Mouse (Mus musculus) hindbrain, embryonic 14.5 days (tissue): ENCODE measurements around the gene Cmtr1. TPM values are rescaled to one million over a fixed set of nuclear protein-coding genes. Genes with fewer than 3 reads are reported as not detected.

ENCODE experiments used
- ATAC-seq: fragments of 200-750 bp; cut with Nextera tagmentation; 2 replicates; pipeline ENCODE4 v1.8.0; 2017; ENCODE audit warnings: moderate number of reproducible peaks, mild to moderate bottlenecking, moderate TSS enrichment, moderate library complexity; ENCODE audit not compliant: low FRiP score
- DNase-seq: peaks from one replicate; pipeline ENCODE4 v3.0.0-alpha.2; 2015; ENCODE audit warnings: low spot score
- H3K27ac ChIP-seq: fragments of 300-500 bp; sonication (generic); 2 replicates; pipeline ENCODE4 v1.5.1; 2014; ENCODE audit warnings: mild to moderate bottlenecking, moderate library complexity
- H3K27me3 ChIP-seq: fragments of 300-500 bp; sonication (generic); 2 replicates; pipeline ENCODE4 v1.6.1; 2014; ENCODE audit warnings: mild to moderate bottlenecking, low read length, mixed read lengths; ENCODE audit not compliant: control insufficient read depth, insufficient read depth
- H3K36me3 ChIP-seq: fragments of 300-500 bp; sonication (generic); replicated peaks from 2 replicates; pipeline ENCODE4 v1.6.1; 2014; ENCODE audit not compliant: control insufficient read depth, insufficient read depth
- H3K4me1 ChIP-seq: fragments of 300-500 bp; sonication (generic); replicated peaks from 2 replicates; pipeline ENCODE4 v1.6.1; 2014; ENCODE audit warnings: antibody characterized with exemption, low read length, mixed read lengths; ENCODE audit not compliant: control insufficient read depth, insufficient read depth
- H3K4me2 ChIP-seq: fragments of 300-500 bp; sonication (generic); replicated peaks from 2 replicates; pipeline ENCODE4 v1.6.1; 2014; ENCODE audit warnings: mild to moderate bottlenecking, moderate library complexity
- H3K4me3 ChIP-seq: fragments of 300-500 bp; sonication (generic); replicated peaks from 2 replicates; pipeline ENCODE4 v1.5.1; 2014; ENCODE audit warnings: mild to moderate bottlenecking, low read length
- H3K9ac ChIP-seq: fragments of 300-500 bp; sonication (generic); 2 replicates; pipeline ENCODE4 v1.6.1; 2014
- H3K9me3 ChIP-seq: fragments of 300-500 bp; sonication (generic); 2 replicates; pipeline ENCODE4 v1.6.1; 2016; ENCODE audit warnings: low read length; ENCODE audit not compliant: control insufficient read depth
- WGBS: fragments of 180-500 bp; shearing (Covaris S2); extraction: QIAGEN DNeasy Blood & Tissue Kit; methylation state at CpG from one replicate; pipeline ENCODE4 v1.1.7; 2014; 5-methylcytosine and 5-hydroxymethylcytosine counted together
- polyA plus RNA-seq: library from polyadenylated mRNA; unstranded; fragments of >200 nt; fragmentation: Nextera tagmentation; extraction: Ambion mirVana; gene quantifications from 2 replicates; pipeline ENCODE4 v1.2.1, GENCODE M21; 2014

Cmtr1 gene
- polyA plus RNA-seq, 1 experiment from 2014 or later, result 103 TPM

DNA sequence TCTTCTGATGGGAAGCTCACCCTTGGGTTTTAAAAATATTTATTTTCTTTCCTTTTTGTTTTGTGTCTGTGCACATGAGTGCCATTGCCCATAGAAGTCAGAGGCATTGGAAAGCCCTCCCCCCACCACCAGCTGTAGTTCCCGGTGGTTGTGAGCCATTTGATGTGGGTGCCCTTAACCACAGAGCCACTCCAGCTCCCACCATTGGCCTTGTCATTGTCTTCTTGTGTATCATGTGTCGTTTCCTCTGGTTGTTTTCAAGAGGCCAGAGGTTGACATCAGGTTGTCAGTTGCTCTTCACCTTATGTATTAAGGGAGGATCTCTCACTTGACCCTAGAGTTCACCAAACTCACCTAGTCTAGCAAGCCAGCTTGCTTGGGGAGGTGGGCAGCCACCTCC is 33.2 kb downstream of the Cmtr1 start:
- ATAC-seq, result no peak
- H3K36me3 ChIP-seq, result peaks cover 86% of the 10 kb centered on the region
- 85% methylated on average over 2 of the region's 2 CpGs for WGBS

GRCm38 (mm10) chr17:29694516-29694915 is 34.1 kb downstream of the Cmtr1 start:
- H3K9ac ChIP-seq, result no peak overlapping the region
- no peaks in the 10 kb centered on the region for H3K27me3 ChIP-seq
- H3K9me3 ChIP-seq, result no peaks in the 10 kb centered on the region
- no peaks in the 10 kb centered on the region for H3K4me1 ChIP-seq
- DNase-seq (no peak), ATAC-seq (no peak)
- peaks cover 86% of the 10 kb centered on the region for H3K36me3 ChIP-seq
- H3K4me3 ChIP-seq, result no peak overlapping the region
- no peak overlapping the region for H3K27ac ChIP-seq
- WGBS, result 82% methylated on average over 4 of the region's 4 CpGs
- no peak overlapping the region for H3K4me2 ChIP-seq

More for the DNA sequence above, 33.2 kb downstream of the Cmtr1 start:
- no peak for DNase-seq
- no peak overlapping the region for H3K4me3 ChIP-seq
- no peaks in the 10 kb centered on the region for H3K9me3 ChIP-seq
- no peaks in the 10 kb centered on the region for H3K4me1 ChIP-seq
- H3K27me3 ChIP-seq, result no peaks in the 10 kb centered on the region
- H3K4me2 ChIP-seq, result no peak overlapping the region
- no peak overlapping the region for H3K9ac ChIP-seq
- H3K27ac ChIP-seq, result no peak overlapping the region

- H3K4me3 ChIP-seq, result no peak overlapping the region
- no peaks in the 10 kb centered on the region for H3K9me3 ChIP-seq
- H3K36me3 ChIP-seq, result peaks cover 87% of the 10 kb centered on the region
- no peak overlapping the region for H3K9ac ChIP-seq
- H3K27ac ChIP-seq, result no peak overlapping the region
- no peaks in the 10 kb centered on the region for H3K27me3 ChIP-seq
- WGBS, result 97% methylated on average over 8 of the region's 8 CpGs
- H3K4me2 ChIP-seq, result no peak overlapping the region
- no peaks in the 10 kb centered on the region for H3K4me1 ChIP-seq
- DNase-seq (no peak), ATAC-seq (no peak)
These were observed 36.5 kb downstream of the Cmtr1 start for GRCm38 (mm10) chr17:29696940-29697339.

DNA sequence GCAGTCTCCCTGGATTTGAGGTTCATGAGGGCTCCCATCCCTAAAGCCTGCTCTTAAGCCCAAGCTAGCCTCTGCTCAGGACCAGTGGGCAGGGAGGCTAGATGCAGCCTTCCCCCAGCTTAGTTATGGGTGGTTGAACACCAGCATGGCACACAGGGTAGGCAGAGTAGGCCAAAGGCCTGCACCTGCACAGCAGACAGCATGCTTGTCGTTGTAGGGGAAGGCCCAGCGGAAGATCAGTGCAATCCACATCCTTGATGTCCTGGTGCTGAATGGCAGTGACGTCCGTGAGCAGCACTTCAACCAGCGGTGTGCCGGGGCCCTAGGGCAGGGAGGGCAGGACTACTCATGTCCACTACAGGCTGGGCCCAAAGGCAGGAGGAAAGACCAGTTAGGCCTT is 38.0 kb downstream of the Cmtr1 start:
- ATAC-seq (no peak), DNase-seq (no peak)
- H3K36me3 ChIP-seq, result peaks cover 87% of the 10 kb centered on the region
- no peak overlapping the region for H3K4me3 ChIP-seq
- H3K4me1 ChIP-seq, result no peaks in the 10 kb centered on the region
- 90% methylated on average over 6 of the region's 6 CpGs for WGBS
- H3K9me3 ChIP-seq, result no peaks in the 10 kb centered on the region
- H3K4me2 ChIP-seq, result no peak overlapping the region
- no peaks in the 10 kb centered on the region for H3K27me3 ChIP-seq
- H3K9ac ChIP-seq, result no peak overlapping the region
- H3K27ac ChIP-seq, result no peak overlapping the region

DNA sequence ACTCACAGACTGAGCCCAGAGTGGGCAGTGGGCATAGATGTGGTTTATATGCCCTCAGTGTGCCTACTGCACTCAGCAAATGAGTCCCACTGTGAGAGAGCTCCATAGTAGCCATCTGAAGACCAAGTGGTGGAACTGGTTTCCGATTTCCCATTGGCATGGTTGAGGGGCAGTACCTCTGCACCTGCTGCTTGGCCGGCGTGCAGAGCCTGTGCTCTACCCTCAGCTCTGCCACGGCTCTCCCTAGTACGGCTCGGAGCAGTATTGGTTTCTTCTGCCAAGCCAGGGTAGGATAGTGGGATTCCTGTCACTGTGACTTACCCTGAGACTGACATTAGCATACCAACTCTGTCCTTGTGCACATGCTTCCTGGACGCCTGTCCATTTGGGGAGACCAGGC is 40.2 kb downstream of the Cmtr1 start:
- Histone ChIP-seq H3K4me3 (no peak overlapping the region), H3K9ac (no peak overlapping the region), H3K9me3 (no peaks in the 10 kb centered on the region), H3K27me3 (no peaks in the 10 kb centered on the region), H3K4me1 (no peaks in the 10 kb centered on the region), H3K4me2 (no peak overlapping the region), H3K36me3 (peaks cover 79% of the 10 kb centered on the region), H3K27ac (no peak overlapping the region)
- ATAC-seq (no peak), DNase-seq (no peak)
- 95% methylated on average over 7 of the region's 7 CpGs for WGBS

GRCm38 (mm10) chr17:29702938-29703710 is 42.7 kb downstream of the Cmtr1 start:
- 74% methylated on average over 4 of the region's 4 CpGs for WGBS
- DNase-seq (no peak), ATAC-seq (no peak)
- no peak overlapping the region for H3K27ac ChIP-seq
- H3K4me2 ChIP-seq, result no peak overlapping the region
- H3K4me3 ChIP-seq, result no peak overlapping the region
- no peaks in the 10 kb centered on the region for H3K9me3 ChIP-seq
- H3K36me3 ChIP-seq, result peaks cover 55% of the 10 kb centered on the region
- H3K4me1 ChIP-seq, result no peaks in the 10 kb centered on the region; the same call in 1 of the 2 replicates
- H3K9ac ChIP-seq, result no peak overlapping the region
- no peaks in the 10 kb centered on the region for H3K27me3 ChIP-seq

GRCm38 (mm10) chr17:29704781-29705180 is 44.4 kb downstream of the Cmtr1 start:
- 22% methylated on average over 3 of the region's 3 CpGs for WGBS
- Histone ChIP-seq H3K36me3 (peaks cover 39% of the 10 kb centered on the region), H3K27me3 (no peaks in the 10 kb centered on the region), H3K9ac (no peak overlapping the region), H3K27ac (no peak overlapping the region), H3K4me3 (no peak overlapping the region), H3K9me3 (no peaks in the 10 kb centered on the region), H3K4me1 (peaks cover 10% of the 10 kb centered on the region), H3K4me2 (no peak overlapping the region)
- ATAC-seq, result peak; percentile 76
- peak; percentile 76 for DNase-seq

DNA sequence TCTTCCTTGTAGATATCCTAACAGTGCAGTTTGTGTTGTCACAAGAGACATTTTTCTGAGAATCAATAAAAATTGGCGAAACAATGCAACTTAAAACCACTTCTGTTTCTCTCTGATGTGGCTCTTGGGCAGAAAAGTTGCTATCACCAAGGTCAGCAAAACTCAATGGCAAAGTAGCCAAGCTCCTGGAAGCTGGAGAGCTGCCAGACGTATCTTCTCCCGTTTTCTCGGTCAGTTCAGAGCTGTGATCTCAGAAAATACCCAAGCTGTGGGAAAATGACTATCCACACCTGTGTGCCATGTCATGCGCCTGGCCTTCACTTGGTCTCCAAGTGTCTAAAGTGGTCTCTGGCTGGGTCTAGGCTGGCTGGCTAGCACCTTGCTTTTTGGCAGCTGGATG is 45.5 kb downstream of the Cmtr1 start:
- no peak overlapping the region for H3K4me2 ChIP-seq
- ATAC-seq, result no peak
- no peaks in the 10 kb centered on the region for H3K27me3 ChIP-seq
- no peak for DNase-seq
- 89% methylated on average over 5 of the region's 5 CpGs for WGBS
- no peak overlapping the region for H3K27ac ChIP-seq
- no peak overlapping the region for H3K9ac ChIP-seq
- no peak overlapping the region for H3K4me3 ChIP-seq
- H3K36me3 ChIP-seq, result peaks cover 28% of the 10 kb centered on the region
- no peaks in the 10 kb centered on the region for H3K9me3 ChIP-seq
- H3K4me1 ChIP-seq, result peaks cover 21% of the 10 kb centered on the region

GRCm38 (mm10) chr17:29706981-29707545 is 46.7 kb downstream of the Cmtr1 start:
- H3K27ac ChIP-seq, result no peak overlapping the region
- peaks cover 33% of the 10 kb centered on the region for H3K4me1 ChIP-seq

More at GRCm38 (mm10) chr17:29706981-29707545, 46.7 kb downstream of the Cmtr1 start:
- no peak for ATAC-seq
- Histone ChIP-seq H3K4me2 (no peak overlapping the region), H3K9ac (0 out of 2 replicates have a peak overlapping the region, but pooled peaks have one; percentile 4), H3K9me3 (no peaks in the 10 kb centered on the region), H3K27me3 (no peaks in the 10 kb centered on the region), H3K36me3 (peaks cover 17% of the 10 kb centered on the region), H3K4me3 (no peak overlapping the region)
- WGBS, result 33% methylated on average over 5 of the region's 5 CpGs
- DNase-seq, result no peak
